Mouse (Mus musculus): ENCODE results near the gene Ick.

Ick gene

DNA sequence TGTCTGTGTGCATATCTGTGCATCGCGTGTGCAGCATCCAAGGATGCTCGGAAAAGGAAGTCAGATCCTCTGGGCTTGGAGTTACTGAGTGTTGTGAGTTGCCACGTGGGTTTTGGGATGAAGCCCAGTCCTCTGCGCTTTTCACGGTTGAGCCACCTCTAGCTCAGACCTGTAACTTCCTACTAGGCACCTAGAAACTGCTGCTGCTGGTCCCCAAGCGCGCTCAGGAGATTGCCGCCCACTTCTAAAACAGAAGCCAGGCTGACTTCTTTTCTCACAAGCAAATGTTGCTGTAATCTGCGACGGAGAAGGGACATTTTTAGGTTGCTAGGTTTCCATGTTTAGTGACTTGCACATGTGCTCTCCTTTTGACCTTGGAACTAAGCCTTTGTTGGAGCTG lies 86.0 kb downstream of the Ick start:
- DNase-seq, result no peak

DNA sequence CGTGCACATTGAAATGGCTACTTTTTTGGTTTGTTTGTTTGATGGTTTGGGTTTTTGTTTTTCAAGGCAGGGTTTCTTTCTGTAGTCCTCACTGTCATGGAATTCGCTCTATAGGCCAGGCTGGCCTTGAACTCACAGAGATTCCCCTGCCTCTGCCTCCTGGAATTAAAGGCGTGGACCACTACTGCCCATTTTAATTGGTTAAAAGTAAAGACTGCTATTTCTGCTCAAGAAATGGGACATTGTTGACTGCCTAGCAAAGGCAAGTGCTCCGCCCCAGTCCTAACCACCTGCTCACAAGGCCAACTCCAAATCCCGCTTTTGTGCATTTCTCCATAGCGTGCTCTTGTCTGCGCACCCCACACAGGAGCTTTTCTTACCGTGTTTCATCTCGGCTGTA lies 88.8 kb downstream of the Ick start:
- DNase-seq, result no peak

DNA sequence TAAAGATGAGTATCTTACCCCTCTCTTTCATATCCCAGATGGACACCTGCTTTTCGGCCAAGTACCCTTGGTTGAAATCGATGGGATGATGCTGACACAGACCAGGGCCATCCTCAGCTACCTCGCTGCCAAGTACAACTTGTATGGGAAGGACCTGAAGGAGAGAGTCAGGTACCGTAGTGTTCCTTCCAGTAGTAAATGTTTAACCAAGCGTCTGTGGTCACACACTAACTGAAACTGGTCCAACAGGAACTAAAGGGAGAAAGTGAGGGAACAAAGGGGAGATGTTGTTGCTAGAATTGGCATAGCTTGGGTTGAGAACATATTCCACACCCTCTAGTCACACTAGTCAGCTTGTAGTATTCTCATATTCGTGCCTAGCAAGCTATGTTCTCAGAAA lies 95.2 kb downstream of the Ick start:
- no peak for DNase-seq

DNA sequence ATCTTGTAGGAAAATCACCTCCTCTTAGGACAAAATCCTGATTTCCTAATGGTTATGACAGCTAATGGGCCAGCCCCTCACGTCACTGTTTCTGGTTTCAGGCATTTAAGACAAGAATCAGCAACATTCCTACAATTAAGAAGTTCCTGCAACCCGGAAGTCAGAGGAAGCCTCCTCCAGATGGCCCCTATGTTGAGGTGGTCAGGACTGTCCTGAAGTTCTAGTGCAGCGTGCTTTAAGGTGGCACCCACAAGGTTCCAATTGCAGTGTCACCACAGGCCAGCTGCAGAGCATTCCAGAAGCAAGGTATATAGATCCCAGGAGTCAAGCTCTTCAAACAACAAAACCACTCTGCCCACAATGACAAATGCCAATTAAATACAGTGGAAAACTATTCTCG lies 100.0 kb downstream of the Ick start:
- no peak for DNase-seq

DNA sequence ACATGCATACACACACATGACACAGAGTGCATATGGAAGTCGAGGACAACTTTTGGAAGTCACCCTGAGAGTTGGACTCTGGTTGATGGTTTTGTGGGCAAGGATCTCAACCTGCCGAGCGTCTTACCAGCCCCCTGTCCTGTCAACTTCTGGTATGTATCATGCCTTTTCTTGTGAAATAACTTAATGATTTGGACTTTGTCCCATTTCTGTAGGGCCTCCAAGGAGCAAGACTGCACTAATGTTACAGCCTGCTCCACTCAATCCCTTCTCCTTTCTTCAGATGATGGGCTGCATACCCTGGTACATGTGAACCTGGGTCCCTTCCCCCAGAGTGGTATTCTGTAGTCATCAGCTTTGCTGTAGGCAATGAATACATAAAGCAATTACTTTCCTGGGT lies 101.1 kb downstream of the Ick start:
- no peak for DNase-seq

DNA sequence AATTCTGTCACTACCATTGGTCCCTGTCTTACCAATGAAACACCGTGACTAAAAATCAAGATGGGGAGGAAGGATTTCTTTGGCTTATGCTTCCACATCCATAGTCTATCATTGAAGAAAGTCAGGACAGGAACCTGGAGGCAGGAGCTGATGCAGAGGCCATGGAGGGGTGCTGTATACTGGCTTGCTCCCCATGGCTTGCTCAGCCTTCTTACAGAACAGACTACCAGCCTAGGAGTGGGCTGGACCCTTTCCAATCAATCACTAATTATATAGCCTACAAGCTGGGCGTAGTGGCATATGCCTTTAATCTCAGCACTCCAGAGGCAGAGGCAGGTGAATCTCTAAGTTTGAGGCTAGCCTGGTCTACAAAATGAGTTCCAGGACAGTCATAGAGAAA lies 101.8 kb downstream of the Ick start:
- DNase-seq, result no peak

DNA sequence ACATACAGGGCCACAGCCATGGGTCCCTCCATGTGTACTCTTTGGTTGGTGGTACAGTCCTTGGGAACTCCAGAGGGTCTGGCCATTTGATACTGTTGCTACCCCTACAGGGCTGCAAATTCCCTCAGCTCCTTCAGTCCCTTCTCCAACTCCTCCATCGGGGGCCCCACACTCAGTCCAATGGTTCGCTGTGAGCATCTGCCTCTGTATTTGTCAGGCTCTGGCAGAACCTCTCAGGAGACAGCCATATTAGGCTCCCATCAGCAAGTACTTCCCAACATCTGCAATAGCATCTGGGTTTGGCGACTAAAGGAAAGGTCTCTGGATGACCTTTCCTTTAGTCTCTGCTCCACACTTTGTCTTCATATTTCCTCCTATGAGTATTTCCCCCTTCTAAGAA lies 102.5 kb downstream of the Ick start:
- no peak for DNase-seq

DNA sequence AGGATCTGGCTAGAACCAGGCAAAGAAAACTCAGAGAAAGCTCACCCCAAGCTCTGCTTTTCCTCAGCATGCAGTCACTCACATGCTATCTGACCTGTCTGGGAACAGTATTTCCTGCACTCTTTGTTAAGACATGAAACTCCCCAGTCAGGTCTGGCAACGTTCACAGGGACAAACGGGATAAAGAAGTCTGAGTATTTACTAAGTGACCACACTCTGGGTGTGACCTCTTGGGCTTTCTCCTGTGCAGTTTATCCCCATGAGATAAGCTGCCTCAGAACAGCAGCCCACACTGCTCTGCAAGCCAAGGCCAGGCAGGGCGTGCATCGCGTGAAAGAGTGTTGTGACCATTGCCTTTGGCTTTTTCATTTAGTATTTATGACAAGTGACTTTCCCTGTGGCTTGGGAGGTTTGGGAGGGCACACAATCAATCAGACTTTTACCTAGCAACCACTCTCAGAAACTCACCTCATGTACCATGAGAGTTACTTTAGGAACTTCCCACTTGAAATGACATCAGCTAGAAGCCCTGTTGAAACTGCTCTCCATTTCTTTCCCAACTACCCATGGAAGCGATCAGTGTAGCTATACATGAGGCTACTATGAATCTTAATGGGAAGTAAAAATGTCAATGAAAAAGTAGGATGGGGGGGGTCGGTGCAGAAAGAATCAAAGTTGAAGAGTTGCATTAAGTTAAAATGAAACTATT lies 103.5 kb downstream of the Ick start:
- no peak for DNase-seq

DNA sequence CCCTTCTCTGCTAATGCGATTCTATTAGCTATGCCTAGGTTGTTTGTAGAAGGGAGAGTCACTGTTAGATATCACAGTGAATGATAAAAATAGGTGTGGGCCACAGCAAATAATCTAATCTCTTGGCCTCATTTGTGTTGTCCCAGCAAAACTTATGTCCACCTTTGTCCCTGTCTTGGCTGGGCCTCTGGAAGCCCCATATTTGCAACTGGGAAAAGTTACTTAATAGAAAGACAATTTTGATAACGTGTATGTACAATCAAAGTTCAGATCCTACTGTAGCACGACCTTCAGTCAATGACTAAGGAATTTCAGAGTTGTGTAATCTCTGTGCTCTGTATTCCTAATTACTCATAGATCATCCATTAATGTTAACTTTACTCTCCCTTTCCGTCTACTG lies 108.1 kb downstream of the Ick start:
- no peak for DNase-seq
